Mouse (Mus musculus) myocyte (in vitro differentiated cells): ENCODE measurements around the gene Arid5b.

ENCODE experiments used
- CEBPB ChIP-seq: IDR thresholded peaks from 2 replicates; pipeline ENCODE4 v1.6.1; 2011; ENCODE audit warnings: mild to moderate bottlenecking, moderate library complexity; ENCODE audit not compliant: poor library complexity, insufficient read depth, severe bottlenecking
- E2F4 ChIP-seq: IDR thresholded peaks from one replicate; pipeline ENCODE4 v1.6.1; 2011; ENCODE audit warnings: mild to moderate bottlenecking, control low read depth, moderate library complexity; ENCODE audit not compliant: insufficient read depth
- MAX ChIP-seq: IDR thresholded peaks from one replicate; pipeline ENCODE4 v1.6.1; 2011; ENCODE audit warnings: low read depth, mild to moderate bottlenecking, control low read depth
- MYOD1 ChIP-seq, 3 experiments: IDR thresholded peaks; one replicate each; pipeline ENCODE4 v1.6.1; 2011; ENCODE audit warnings: control low read depth in 2 of 3, low read depth in 2 of 3, mild to moderate bottlenecking in 2 of 3, moderate library complexity in 1 of 3; ENCODE audit not compliant: insufficient read length in 2 of 3, control insufficient read depth in 1 of 3
- MYOG ChIP-seq, 3 experiments: IDR thresholded peaks; one replicate each; pipeline ENCODE4 v1.6.1; 2011; ENCODE audit warnings: control low read depth in 2 of 3, low read depth in 2 of 3, mild to moderate bottlenecking in 2 of 3; ENCODE audit not compliant: insufficient read length in 2 of 3, control insufficient read depth in 1 of 3, insufficient read depth in 1 of 3
- POLR2A ChIP-seq: IDR thresholded peaks from one replicate; pipeline ENCODE4 v1.6.1; 2011; ENCODE audit warnings: low read depth, mild to moderate bottlenecking, control low read depth, moderate library complexity; ENCODE audit not compliant: insufficient read length
- POLR2AphosphoS2 ChIP-seq: IDR thresholded peaks from one replicate; pipeline ENCODE4 v1.6.1; 2011; ENCODE audit warnings: low read depth, control low read depth; ENCODE audit not compliant: insufficient read length
- REST ChIP-seq: IDR thresholded peaks from one replicate; pipeline ENCODE4 v1.6.1; 2011; ENCODE audit warnings: mild to moderate bottlenecking, control low read depth, moderate library complexity; ENCODE audit not compliant: insufficient read depth, insufficient read length
- TCF12 ChIP-seq: IDR thresholded peaks from one replicate; pipeline ENCODE4 v1.6.1; 2011; ENCODE audit warnings: mild to moderate bottlenecking, control low read depth; ENCODE audit not compliant: poor library complexity, insufficient read depth, severe bottlenecking
- TCF3 ChIP-seq: IDR thresholded peaks from one replicate; pipeline ENCODE4 v1.6.1; 2011; ENCODE audit warnings: low read depth, control low read depth; ENCODE audit not compliant: insufficient read length

GRCm38 (mm10) chr10:68135416-68135815, 143.1 kb downstream of the Arid5b start:
- TF ChIP-seq POLR2A (no peak), MAX (no peak), E2F4 (no peak), TCF3 (no peak), MYOG (IDR thresholded peaks at IDR 0.05; ENCODE audit: control insufficient read depth in 1 of 3, insufficient read depth in 1 of 3, insufficient read length in 2 of 3, low read depth in 2 of 3) (no peak), MYOD1 (IDR thresholded peaks at IDR 0.05; ENCODE audit: control insufficient read depth in 1 of 3, insufficient read length in 2 of 3, low read depth in 2 of 3) (no peak), POLR2AphosphoS2 (no peak), CEBPB (no peak), TCF12 (no peak), REST (no peak)
